Mouse (Mus musculus): Measurements from ENCODE around the gene Tenm4.
"Not testable (repeated sequence)": the region's sequence is repeated elsewhere in the genome, so short reads cannot be mapped to it uniquely, and the experiment has no call there.

The Tenm4 gene

GRCm38 (mm10) chr7:96903088-96903985 lies 732.3 kb downstream of the Tenm4 start:
- DNase-seq (ENCODE audit: low read depth): no peak

- DNase-seq (ENCODE audit: low read depth): no peak
These were observed 733.4 kb downstream of the Tenm4 start for GRCm38 (mm10) chr7:96904442-96904841.

GRCm38 (mm10) chr7:96904936-96905335 lies 733.9 kb downstream of the Tenm4 start:
- no peak for DNase-seq (ENCODE audit: low read depth)

DNA sequence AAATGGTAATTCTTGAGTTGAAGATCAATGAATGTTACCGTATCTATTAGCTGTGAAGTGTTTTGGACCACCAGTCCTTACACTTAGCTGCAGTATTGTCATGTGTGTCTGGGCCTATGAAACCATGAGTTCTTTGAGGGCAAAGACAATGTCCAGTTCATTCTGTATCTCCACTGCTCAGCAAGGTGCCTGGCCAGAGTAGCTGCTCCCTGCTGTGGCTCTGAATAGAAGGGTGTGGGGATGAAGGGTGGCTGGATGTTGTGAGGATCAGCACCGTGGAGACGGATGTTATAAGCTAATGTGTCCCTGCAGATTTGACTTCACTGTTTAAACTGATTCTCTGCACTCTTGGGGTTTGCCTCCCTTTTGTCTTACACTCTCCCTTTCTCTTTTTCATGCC lies 734.4 kb downstream of the Tenm4 start:
- no peak for DNase-seq (ENCODE audit: low read depth)

GRCm38 (mm10) chr7:96906216-96906615 lies 735.2 kb downstream of the Tenm4 start:
- DNase-seq (ENCODE audit: low read depth): no peak

- DNase-seq (ENCODE audit: low read depth): no peak
These were observed 737.1 kb downstream of the Tenm4 start for GRCm38 (mm10) chr7:96907971-96908680.

DNA sequence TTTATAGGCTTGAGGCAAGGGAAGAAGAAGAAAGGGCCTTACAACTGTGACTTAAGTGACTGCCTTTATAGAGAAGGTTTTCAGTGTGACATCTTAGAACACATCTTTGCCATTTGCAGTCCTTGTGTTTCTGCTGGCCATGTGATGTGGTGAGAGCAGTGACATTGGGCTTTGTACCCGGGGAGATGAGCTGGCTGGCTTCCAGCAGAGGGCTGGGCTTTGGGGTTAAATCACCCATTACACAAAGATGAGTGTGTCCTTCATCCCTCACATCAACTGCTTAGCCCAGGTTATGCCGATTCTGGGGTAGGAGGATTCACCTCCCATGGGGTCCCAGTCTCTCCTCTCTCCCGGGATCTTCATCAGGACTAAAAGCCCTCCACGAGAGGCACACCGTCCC lies 738.8 kb downstream of the Tenm4 start:
- no peak for DNase-seq (ENCODE audit: low read depth)

DNA sequence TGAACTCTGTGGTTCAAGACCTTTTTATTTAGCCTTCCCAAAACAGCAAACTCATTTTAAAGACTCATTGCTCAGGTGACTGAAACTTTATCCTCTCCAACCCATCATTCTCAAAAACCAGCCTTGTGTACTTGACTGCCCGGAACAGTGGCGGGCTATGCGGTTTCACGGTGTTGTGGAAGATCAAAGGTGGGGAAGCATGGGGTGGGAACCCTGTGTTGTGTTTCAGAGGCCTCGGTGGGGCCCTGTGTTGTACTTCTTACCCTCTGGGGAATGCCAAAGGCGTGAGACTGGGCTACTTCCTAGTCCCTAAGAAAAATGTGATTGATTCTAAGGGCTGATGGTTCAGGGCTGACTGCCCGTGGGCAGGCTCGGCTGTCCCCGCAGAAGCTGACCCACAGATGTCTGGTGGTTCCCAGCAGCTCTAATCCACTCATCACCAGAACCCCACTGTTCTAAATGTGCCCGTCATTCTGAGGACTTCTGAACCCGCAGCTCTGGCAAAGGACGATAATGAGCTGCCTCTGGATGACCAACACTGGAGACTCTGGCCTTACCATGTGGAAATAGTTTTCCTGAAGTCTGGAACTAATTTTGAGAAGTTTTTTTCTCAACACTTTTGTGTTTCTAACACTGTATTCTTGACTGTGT lies 739.4 kb downstream of the Tenm4 start:
- peak; percentile 11 for DNase-seq (ENCODE audit: low read depth)

DNA sequence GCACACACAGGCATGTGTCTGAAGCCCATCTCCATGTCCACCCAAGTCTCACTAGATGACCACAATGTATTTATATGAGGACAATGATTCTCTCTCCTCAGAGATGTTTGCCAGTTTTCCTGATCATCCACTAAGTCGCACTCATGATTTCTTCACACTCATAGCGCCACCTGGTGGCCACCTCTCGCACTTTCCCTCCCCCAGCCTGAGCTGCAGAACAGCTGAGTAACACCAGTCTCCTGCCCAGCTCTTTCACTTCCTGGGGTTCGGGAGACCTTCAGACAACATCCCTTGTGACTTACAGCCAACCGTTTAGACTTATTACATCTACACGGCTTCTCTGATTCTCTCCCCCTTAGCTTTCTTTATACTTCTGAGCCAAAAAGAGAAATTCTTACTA lies 743.0 kb downstream of the Tenm4 start:
- peak; percentile 57 for DNase-seq (ENCODE audit: low read depth)

- DNase-seq (ENCODE audit: low read depth): peak; percentile 22
These were observed 744.5 kb downstream of the Tenm4 start for GRCm38 (mm10) chr7:96915452-96916105.

GRCm38 (mm10) chr7:96920447-96921095 lies 749.5 kb downstream of the Tenm4 start:
- DNase-seq (ENCODE audit: low read depth): no peak

- no peak for DNase-seq (ENCODE audit: low read depth)
These were observed 751.9 kb downstream of the Tenm4 start for GRCm38 (mm10) chr7:96922927-96923326.

DNA sequence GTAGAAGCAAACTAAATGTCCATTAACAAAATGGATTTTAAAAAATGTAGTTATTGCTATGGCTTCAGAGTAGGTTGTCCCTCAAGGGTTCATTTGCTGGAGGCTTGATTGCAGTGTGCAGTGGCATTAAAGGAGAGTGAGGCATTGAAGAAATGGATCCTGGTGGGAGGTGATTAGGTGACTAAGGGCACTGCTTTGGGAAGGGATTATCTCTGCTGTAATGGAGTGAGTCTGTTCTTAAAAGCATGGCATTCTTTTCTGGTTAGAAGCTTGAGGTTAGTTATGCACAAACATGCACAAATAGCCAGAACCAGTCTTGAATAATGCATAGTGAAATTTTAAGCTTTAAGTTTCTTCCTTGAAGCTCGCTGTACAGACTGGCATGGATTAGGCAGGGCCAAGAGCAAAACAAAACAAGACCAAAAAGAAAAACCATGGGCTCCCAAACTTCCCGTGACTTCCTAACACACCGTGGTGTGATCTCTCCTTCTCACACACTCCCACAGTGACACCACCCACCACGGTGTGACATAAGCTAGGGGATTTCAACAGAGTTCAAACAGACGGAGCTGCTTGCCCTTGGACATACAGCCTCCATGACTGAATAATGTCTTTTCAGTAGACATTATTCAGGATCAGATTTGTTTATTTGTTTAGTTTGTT lies 772.8 kb downstream of the Tenm4 start:
- no peak for DNase-seq (ENCODE audit: low read depth)

DNA sequence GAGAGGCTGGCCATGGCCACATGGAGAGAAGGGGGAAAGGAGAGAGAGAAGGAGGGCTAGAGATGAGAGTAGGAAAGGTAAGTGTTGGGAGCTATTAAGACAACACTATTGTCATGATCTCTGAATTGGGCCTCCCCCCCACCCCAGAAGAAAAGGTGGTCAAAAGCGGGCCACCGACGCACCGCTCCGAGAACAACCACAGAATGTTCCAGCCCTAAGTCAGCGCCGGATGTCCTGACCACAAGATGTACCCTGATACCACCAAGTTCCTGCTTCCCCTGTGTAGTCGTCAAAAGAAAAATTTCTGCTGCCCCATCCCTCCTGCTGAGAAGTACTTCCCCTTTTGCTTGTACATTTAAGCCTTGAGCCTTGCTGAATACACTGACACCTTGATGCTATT lies 775.5 kb downstream of the Tenm4 start:
- not testable (repeated sequence) for DNase-seq (ENCODE audit: low read depth)

DNA sequence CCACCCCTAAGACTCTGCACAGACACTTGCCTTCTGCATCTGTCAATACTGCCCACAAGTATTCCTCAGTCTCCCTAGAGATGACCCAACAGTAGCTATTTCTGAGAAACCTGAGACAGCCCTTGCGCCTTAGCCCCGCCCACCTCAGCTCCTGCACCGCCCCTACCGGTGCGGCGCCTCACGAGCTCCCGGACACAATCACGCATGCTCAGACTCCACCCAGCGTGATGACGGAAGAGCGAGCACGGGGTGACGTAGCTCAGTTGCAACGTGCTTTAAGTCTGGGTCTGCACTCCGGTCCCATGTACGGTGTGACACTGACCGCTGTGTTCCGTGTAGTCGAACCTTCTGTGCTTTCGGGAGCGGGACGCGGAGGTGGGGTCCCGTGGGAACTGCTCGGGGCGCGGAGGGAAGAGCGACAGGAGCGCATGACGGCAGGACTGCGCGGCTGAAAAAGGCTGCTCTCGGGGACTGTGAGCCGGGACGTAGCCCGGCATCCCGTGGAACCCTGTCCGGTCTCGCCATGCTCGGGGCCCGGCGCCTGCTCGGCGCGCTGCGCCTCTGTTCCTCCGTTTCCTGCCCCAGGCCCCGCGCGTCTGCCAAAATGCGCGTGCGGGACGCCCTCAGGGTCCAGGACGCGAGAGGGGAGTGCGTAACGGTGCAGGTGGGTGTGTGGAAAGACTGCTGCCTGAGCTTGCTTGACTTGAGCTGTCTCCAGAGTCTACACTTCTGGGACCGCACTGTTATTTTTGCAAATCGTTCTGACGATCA lies 780.4 kb downstream of the Tenm4 start, which contains the start of gene Nars2:
Gene Nars2 (plus strand): TSS at position 225 of the 771 bp plus-strand sequence.
- peak; percentile 95 for DNase-seq (ENCODE audit: low read depth)

DNA sequence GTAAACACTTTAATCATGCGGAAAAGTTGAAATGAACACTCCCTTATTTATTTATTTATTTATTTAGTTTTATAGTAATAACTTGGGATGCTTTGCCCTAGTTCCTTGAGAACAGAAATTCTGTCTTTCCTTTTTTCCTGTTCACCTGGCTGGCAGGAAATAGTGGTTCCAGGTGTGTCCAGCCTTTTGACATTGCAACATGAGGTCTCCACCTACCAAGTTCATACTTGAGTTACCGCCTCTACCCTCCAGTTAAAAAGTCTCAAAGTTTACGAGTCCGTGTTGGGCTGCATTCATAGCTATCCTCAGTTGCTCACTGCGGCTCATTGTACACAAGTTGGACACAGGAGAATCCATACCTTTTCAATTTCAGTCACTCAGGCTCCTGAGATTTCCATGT lies 781.0 kb downstream of the Tenm4 start:
- no peak for DNase-seq (ENCODE audit: low read depth)

DNA sequence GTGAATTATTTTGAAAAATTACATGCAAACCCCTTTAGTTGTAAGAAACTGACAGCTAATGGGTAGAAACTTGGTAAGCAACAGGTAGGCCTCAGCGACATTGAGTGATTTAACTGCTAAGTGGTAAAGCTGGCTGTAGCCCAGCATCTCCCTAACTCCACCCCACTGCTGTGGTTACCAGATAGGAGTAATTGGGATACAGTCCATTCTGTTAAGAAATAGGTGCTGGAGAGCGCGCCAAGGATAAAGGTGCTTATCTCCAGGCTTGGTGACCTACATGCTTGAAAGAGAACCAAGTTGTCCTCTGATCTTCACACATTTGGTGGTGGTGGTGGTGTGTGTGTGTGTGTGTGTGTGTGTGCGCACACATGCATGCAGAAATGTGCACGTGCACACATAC lies 788.1 kb downstream of the Tenm4 start:
- no peak for DNase-seq (ENCODE audit: low read depth)
